Mouse (Mus musculus) myocyte (in vitro differentiated cells): ENCODE results near the gene Trim75. TPM values are rescaled to one million over a fixed set of nuclear protein-coding genes. Genes with fewer than 3 reads are reported as not detected.

Source experiments
- H3K27me3 ChIP-seq: one replicate; pipeline ENCODE4 v1.6.1; 2011; ENCODE audit not compliant: control insufficient read depth, insufficient read depth, insufficient read length
- H3K36me3 ChIP-seq: one replicate; pipeline ENCODE4 v1.6.1; 2011; ENCODE audit not compliant: control insufficient read depth, insufficient read depth
- H3K4me2 ChIP-seq: one replicate; pipeline ENCODE4 v1.6.1; 2011; ENCODE audit warnings: low read depth, control low read depth
- H3K4me3 ChIP-seq: one replicate; pipeline ENCODE4 v1.5.1; 2011; ENCODE audit warnings: mild to moderate bottlenecking, control low read depth, moderate library complexity
- H3K79me2 ChIP-seq: one replicate; pipeline ENCODE4 v1.6.1; 2011; ENCODE audit not compliant: control insufficient read depth, insufficient read depth
- H3ac ChIP-seq: one replicate; pipeline ENCODE4 v1.6.1; 2011; ENCODE audit not compliant: control insufficient read depth, insufficient read length
- CEBPB ChIP-seq: IDR thresholded peaks from 2 replicates; pipeline ENCODE4 v1.6.1; 2011; ENCODE audit warnings: mild to moderate bottlenecking, moderate library complexity; ENCODE audit not compliant: poor library complexity, insufficient read depth, severe bottlenecking
- E2F4 ChIP-seq: IDR thresholded peaks from one replicate; pipeline ENCODE4 v1.6.1; 2011; ENCODE audit warnings: mild to moderate bottlenecking, control low read depth, moderate library complexity; ENCODE audit not compliant: insufficient read depth
- MAX ChIP-seq: IDR thresholded peaks from one replicate; pipeline ENCODE4 v1.6.1; 2011; ENCODE audit warnings: low read depth, mild to moderate bottlenecking, control low read depth
- MYOD1 ChIP-seq, 3 experiments: IDR thresholded peaks; one replicate each; pipeline ENCODE4 v1.6.1; 2011; ENCODE audit warnings: control low read depth in 2 of 3, low read depth in 2 of 3, mild to moderate bottlenecking in 2 of 3, moderate library complexity in 1 of 3; ENCODE audit not compliant: insufficient read length in 2 of 3, control insufficient read depth in 1 of 3
- MYOG ChIP-seq, 3 experiments: IDR thresholded peaks; one replicate each; pipeline ENCODE4 v1.6.1; 2011; ENCODE audit warnings: control low read depth in 2 of 3, low read depth in 2 of 3, mild to moderate bottlenecking in 2 of 3; ENCODE audit not compliant: insufficient read length in 2 of 3, control insufficient read depth in 1 of 3, insufficient read depth in 1 of 3
- POLR2A ChIP-seq: IDR thresholded peaks from one replicate; pipeline ENCODE4 v1.6.1; 2011; ENCODE audit warnings: low read depth, mild to moderate bottlenecking, control low read depth, moderate library complexity; ENCODE audit not compliant: insufficient read length
- POLR2AphosphoS2 ChIP-seq: IDR thresholded peaks from one replicate; pipeline ENCODE4 v1.6.1; 2011; ENCODE audit warnings: low read depth, control low read depth; ENCODE audit not compliant: insufficient read length
- REST ChIP-seq: IDR thresholded peaks from one replicate; pipeline ENCODE4 v1.6.1; 2011; ENCODE audit warnings: mild to moderate bottlenecking, control low read depth, moderate library complexity; ENCODE audit not compliant: insufficient read depth, insufficient read length
- SRF ChIP-seq: IDR thresholded peaks from one replicate; pipeline ENCODE4 v1.6.1; 2011; ENCODE audit warnings: low read depth; ENCODE audit not compliant: control insufficient read depth, insufficient read length
- TCF12 ChIP-seq: IDR thresholded peaks from one replicate; pipeline ENCODE4 v1.6.1; 2011; ENCODE audit warnings: mild to moderate bottlenecking, control low read depth; ENCODE audit not compliant: poor library complexity, insufficient read depth, severe bottlenecking
- TCF3 ChIP-seq: IDR thresholded peaks from one replicate; pipeline ENCODE4 v1.6.1; 2011; ENCODE audit warnings: low read depth, control low read depth; ENCODE audit not compliant: insufficient read length
- USF1 ChIP-seq: IDR thresholded peaks from one replicate; pipeline ENCODE4 v1.6.1; 2011; ENCODE audit warnings: low read depth, mild to moderate bottlenecking, control low read depth, moderate library complexity
- polyA plus RNA-seq: library from polyadenylated mRNA; unstranded; fragments of >200 nt; fragmentation: generic; extraction: Trizol; gene quantifications from one replicate; pipeline ENCODE4 v1.2.1, GENCODE M21; 2012; ENCODE audit warnings: missing spikeins

Trim75 gene
- polyA plus RNA-seq, 1 experiment: not detected

GRCm38 (mm10) chr8:64959025-64959424 lies 28.6 kb downstream of the Trim75 start:
- TF ChIP-seq CEBPB: no peak
- no peak for TF ChIP-seq MYOG (IDR thresholded peaks at IDR 0.05; ENCODE audit: control insufficient read depth in 1 of 3, insufficient read depth in 1 of 3, insufficient read length in 2 of 3, low read depth in 2 of 3)
- no peak for TF ChIP-seq REST
- no peak for TF ChIP-seq POLR2A
- no peak for TF ChIP-seq E2F4
- TF ChIP-seq SRF: no peak
- H3K27me3 ChIP-seq: no peaks in the 10 kb centered on the region
- H3K36me3 ChIP-seq: peaks cover 10% of the 10 kb centered on the region
- no peak overlapping the region for H3ac ChIP-seq
- no peak overlapping the region for H3K4me2 ChIP-seq
- H3K4me3 ChIP-seq: no peak overlapping the region
- no peaks in the 10 kb centered on the region for H3K79me2 ChIP-seq

- H3K79me2 ChIP-seq: no peaks in the 10 kb centered on the region
- no peak overlapping the region for H3K4me3 ChIP-seq
- H3K36me3 ChIP-seq: no peaks in the 10 kb centered on the region
- no peak overlapping the region for H3ac ChIP-seq
- no peaks in the 10 kb centered on the region for H3K27me3 ChIP-seq
- no peak overlapping the region for H3K4me2 ChIP-seq
- TF ChIP-seq MYOD1 (IDR thresholded peaks at IDR 0.05; ENCODE audit: control insufficient read depth in 1 of 3, insufficient read length in 2 of 3, low read depth in 2 of 3) (no peak), SRF (no peak), TCF3 (no peak), MYOG (IDR thresholded peaks at IDR 0.05; ENCODE audit: control insufficient read depth in 1 of 3, insufficient read depth in 1 of 3, insufficient read length in 2 of 3, low read depth in 2 of 3) (no peak), POLR2AphosphoS2 (no peak), POLR2A (no peak), TCF12 (no peak), MAX (no peak), USF1 (no peak), CEBPB (no peak), REST (no peak), E2F4 (no peak)
These were observed 35.5 kb downstream of the Trim75 start for GRCm38 (mm10) chr8:64952101-64952500.

GRCm38 (mm10) chr8:64948371-64948770 lies 39.3 kb downstream of the Trim75 start:
- Histone ChIP-seq H3K4me3 (peak overlapping the region; percentile 48), H3K27me3 (no peaks in the 10 kb centered on the region), H3ac (no peak overlapping the region), H3K4me2 (peak overlapping the region; percentile 94), H3K79me2 (no peaks in the 10 kb centered on the region), H3K36me3 (no peaks in the 10 kb centered on the region)
- TF ChIP-seq TCF12 (no peak), MYOD1 (IDR thresholded peaks at IDR 0.05; ENCODE audit: control insufficient read depth in 1 of 3, insufficient read length in 2 of 3, low read depth in 2 of 3) (no peak)

GRCm38 (mm10) chr8:64947698-64948034 lies 40.0 kb downstream of the Trim75 start:
- Histone ChIP-seq H3ac (peak overlapping the region; percentile 10), H3K4me2 (peak overlapping the region; percentile 94), H3K27me3 (no peaks in the 10 kb centered on the region), H3K4me3 (peak overlapping the region; percentile 48), H3K79me2 (no peaks in the 10 kb centered on the region), H3K36me3 (no peaks in the 10 kb centered on the region)
- TF ChIP-seq CEBPB (no peak), POLR2AphosphoS2 (no peak)

GRCm38 (mm10) chr8:64946820-64947697 lies 40.6 kb downstream of the Trim75 start, which contains the start of gene Tmem192:
Tmem192 (plus strand) TSS chr8:64947185.
- Histone ChIP-seq H3K36me3 (no peaks in the 10 kb centered on the region), H3K79me2 (no peaks in the 10 kb centered on the region), H3K4me2 (peak within 1 kb of the TSS; percentile 94), H3K27me3 (no peaks in the 10 kb centered on the region), H3K4me3 (peak within 1 kb of the TSS; percentile 48), H3ac (peak within 1 kb of the TSS; percentile 10)
- TF ChIP-seq REST: no peak
- peak in 1 of 3 experiments; percentile 2 for TF ChIP-seq MYOG (IDR thresholded peaks at IDR 0.05; ENCODE audit: control insufficient read depth in 1 of 3, insufficient read depth in 1 of 3, insufficient read length in 2 of 3, low read depth in 2 of 3)
- peak; percentile 94 for TF ChIP-seq USF1
- TF ChIP-seq CEBPB: 0 out of 2 replicates have a peak, but pooled peaks have one; percentile 11
- no peak for TF ChIP-seq TCF12
- TF ChIP-seq POLR2A: peak; percentile 64
- TF ChIP-seq SRF: no peak
- TF ChIP-seq E2F4: no peak
- TF ChIP-seq MYOD1 (IDR thresholded peaks at IDR 0.05; ENCODE audit: control insufficient read depth in 1 of 3, insufficient read length in 2 of 3, low read depth in 2 of 3): no peak
- no peak for TF ChIP-seq POLR2AphosphoS2
- no peak for TF ChIP-seq MAX
- no peak for TF ChIP-seq TCF3
